Mouse (Mus musculus) neural tube, embryonic 11.5 days (tissue): ENCODE measurements at regions not wholly inside any gene's neighbourhood (a gene's known extent, or its start where the extent isn't known, plus 50 kb on each side); places are given as distances from the start of the nearest gene placed in this dataset.

Source experiments
- ATAC-seq: fragments of 200-750 bp; cut with Nextera tagmentation; 2 replicates; pipeline ENCODE4 v1.8.0; 2017; ENCODE audit warnings: moderate number of reproducible peaks, mild to moderate bottlenecking, moderate TSS enrichment, moderate library complexity; ENCODE audit not compliant: insufficient read depth, low FRiP score, low TSS enrichment
- DNase-seq: peaks from one replicate; pipeline ENCODE4 v3.0.0-alpha.2; 2015; ENCODE audit warnings: low spot score
- H3K27ac ChIP-seq: fragments of 300-500 bp; sonication (generic); 2 replicates; pipeline ENCODE4 v1.5.1; 2014; ENCODE audit warnings: low read depth, mild to moderate bottlenecking, low read length
- H3K27me3 ChIP-seq: fragments of 300-500 bp; sonication (generic); 2 replicates; pipeline ENCODE4 v1.6.1; 2014; ENCODE audit warnings: mild to moderate bottlenecking, low read length, mixed read lengths; ENCODE audit not compliant: control insufficient read depth, insufficient read depth
- H3K36me3 ChIP-seq: fragments of 300-500 bp; sonication (generic); 2 replicates; pipeline ENCODE4 v1.6.1; 2014; ENCODE audit warnings: mild to moderate bottlenecking, low read length, moderate library complexity, mixed read lengths; ENCODE audit not compliant: control insufficient read depth, insufficient read depth
- H3K4me1 ChIP-seq: fragments of 300-500 bp; sonication (generic); 2 replicates; pipeline ENCODE4 v1.6.1; 2014; ENCODE audit warnings: low read length, mixed read lengths; ENCODE audit not compliant: control insufficient read depth, insufficient read depth
- H3K4me2 ChIP-seq: fragments of 300-500 bp; sonication (generic); 2 replicates; pipeline ENCODE4 v1.6.1; 2014; ENCODE audit warnings: low read depth, mild to moderate bottlenecking, moderate library complexity
- H3K4me3 ChIP-seq: fragments of 300-500 bp; sonication (generic); 2 replicates; pipeline ENCODE4 v1.5.1; 2014; ENCODE audit warnings: low read depth, low read length
- H3K9ac ChIP-seq: fragments of 300-500 bp; sonication (generic); 2 replicates; pipeline ENCODE4 v1.6.1; 2014; ENCODE audit warnings: mild to moderate bottlenecking, low read length
- H3K9me3 ChIP-seq: fragments of 300-500 bp; sonication (generic); 2 replicates; pipeline ENCODE4 v1.6.1; 2016; ENCODE audit warnings: low read length; ENCODE audit not compliant: control insufficient read depth
- WGBS: fragments of 180-500 bp; shearing (Covaris S2); extraction: QIAGEN DNeasy Blood & Tissue Kit; methylation state at CpG from one replicate; pipeline ENCODE4 v1.1.7; 2014; 5-methylcytosine and 5-hydroxymethylcytosine counted together

- no peak for ATAC-seq
- H3K4me3 ChIP-seq, result no peak overlapping the region
- H3K27ac ChIP-seq, result no peak overlapping the region
- no peak overlapping the region for H3K4me2 ChIP-seq
- H3K36me3 ChIP-seq, result no peaks in the 10 kb centered on the region
- 0 out of 2 replicates have a peak, but pooled peaks cover 2% of the 10 kb centered on the region for H3K9me3 ChIP-seq
- H3K4me1 ChIP-seq, result no peaks in the 10 kb centered on the region
- no peaks in the 10 kb centered on the region for H3K27me3 ChIP-seq
- no peak for DNase-seq
- 91% methylated on average over 4 of the region's 4 CpGs for WGBS
- H3K9ac ChIP-seq, result no peak overlapping the region
These were observed 207.4 kb downstream of the Zfp326 start for GRCm38 (mm10) chr5:106083786-106084185.

GRCm38 (mm10) chr5:106082891-106083290, 206.5 kb downstream of the Zfp326 start:
- no peaks in the 10 kb centered on the region for H3K27me3 ChIP-seq
- no peak overlapping the region for H3K4me3 ChIP-seq
- ATAC-seq (no peak), DNase-seq (no peak)
- no peak overlapping the region for H3K4me2 ChIP-seq
- no peaks in the 10 kb centered on the region for H3K36me3 ChIP-seq
- H3K4me1 ChIP-seq, result no peaks in the 10 kb centered on the region
- no peak overlapping the region for H3K27ac ChIP-seq
- no peak overlapping the region for H3K9ac ChIP-seq
- H3K9me3 ChIP-seq, result 0 out of 2 replicates have a peak, but pooled peaks cover 2% of the 10 kb centered on the region
- 77% methylated on average over 7 of the region's 7 CpGs for WGBS

- Histone ChIP-seq H3K9me3 (no peaks in the 10 kb centered on the region), H3K36me3 (no peaks in the 10 kb centered on the region), H3K4me2 (no peak overlapping the region), H3K4me3 (no peak overlapping the region), H3K27me3 (no peaks in the 10 kb centered on the region), H3K4me1 (no peaks in the 10 kb centered on the region), H3K27ac (no peak overlapping the region), H3K9ac (no peak overlapping the region)
- ATAC-seq (no peak), DNase-seq (no peak)
- WGBS, result 85% methylated on average over 9 of the region's 9 CpGs
These were observed 190.8 kb downstream of the Zfp326 start for GRCm38 (mm10) chr5:106067124-106067551.

GRCm38 (mm10) chr5:106066706-106067105, 190.3 kb downstream of the Zfp326 start:
- H3K27ac ChIP-seq, result no peak overlapping the region
- H3K9me3 ChIP-seq, result no peaks in the 10 kb centered on the region
- no peak overlapping the region for H3K4me2 ChIP-seq
- no peak overlapping the region for H3K9ac ChIP-seq
- no peaks in the 10 kb centered on the region for H3K27me3 ChIP-seq
- H3K4me3 ChIP-seq, result no peak overlapping the region
- H3K4me1 ChIP-seq, result no peaks in the 10 kb centered on the region
- DNase-seq, result no peak
- no peak for ATAC-seq
- no peaks in the 10 kb centered on the region for H3K36me3 ChIP-seq

- no peak for DNase-seq
- Histone ChIP-seq H3K4me1 (no peaks in the 10 kb centered on the region), H3K9ac (no peak overlapping the region), H3K4me3 (no peak overlapping the region), H3K9me3 (no peaks in the 10 kb centered on the region), H3K27me3 (no peaks in the 10 kb centered on the region), H3K4me2 (no peak overlapping the region), H3K27ac (no peak overlapping the region), H3K36me3 (no peaks in the 10 kb centered on the region)
- WGBS, result 88% methylated on average over 7 of the region's 7 CpGs
- no peak for ATAC-seq
These were observed 188.0 kb downstream of the Zfp326 start for GRCm38 (mm10) chr5:106064366-106064765.

GRCm38 (mm10) chr5:106062926-106063325, 186.6 kb downstream of the Zfp326 start:
- no peak for ATAC-seq
- no peak overlapping the region for H3K27ac ChIP-seq
- WGBS, result 82% methylated on average over 6 of the region's 6 CpGs
- no peaks in the 10 kb centered on the region for H3K27me3 ChIP-seq
- DNase-seq, result no peak
- H3K4me1 ChIP-seq, result no peaks in the 10 kb centered on the region
- H3K9ac ChIP-seq, result no peak overlapping the region
- no peak overlapping the region for H3K4me3 ChIP-seq
- no peaks in the 10 kb centered on the region for H3K36me3 ChIP-seq
- H3K4me2 ChIP-seq, result no peak overlapping the region
- no peaks in the 10 kb centered on the region for H3K9me3 ChIP-seq

- no peak overlapping the region for H3K4me2 ChIP-seq
- DNase-seq (no peak), ATAC-seq (no peak)
- no peaks in the 10 kb centered on the region for H3K9me3 ChIP-seq
- no peaks in the 10 kb centered on the region for H3K4me1 ChIP-seq
- WGBS, result 34% methylated on average over 9 of the region's 9 CpGs
- H3K27me3 ChIP-seq, result no peaks in the 10 kb centered on the region
- no peaks in the 10 kb centered on the region for H3K36me3 ChIP-seq
- H3K27ac ChIP-seq, result no peak overlapping the region
- no peak overlapping the region for H3K9ac ChIP-seq
- no peak overlapping the region for H3K4me3 ChIP-seq
These were observed 180.3 kb downstream of the Zfp326 start for GRCm38 (mm10) chr5:106056631-106057030.

- Histone ChIP-seq H3K9me3 (no peaks in the 10 kb centered on the region), H3K27me3 (no peaks in the 10 kb centered on the region), H3K36me3 (no peaks in the 10 kb centered on the region), H3K27ac (no peak overlapping the region), H3K4me2 (no peak overlapping the region), H3K4me3 (no peak overlapping the region), H3K9ac (no peak overlapping the region), H3K4me1 (no peaks in the 10 kb centered on the region)
- ATAC-seq (no peak), DNase-seq (no peak)
- WGBS, result 66% methylated on average over 8 of the region's 8 CpGs
These were observed 178.9 kb downstream of the Zfp326 start for GRCm38 (mm10) chr5:106055221-106055620.

- ATAC-seq (no peak), DNase-seq (no peak)
- 91% methylated on average over 8 of the region's 8 CpGs for WGBS
- H3K9ac ChIP-seq, result no peak overlapping the region
- no peak overlapping the region for H3K27ac ChIP-seq
- no peaks in the 10 kb centered on the region for H3K4me1 ChIP-seq
- no peaks in the 10 kb centered on the region for H3K36me3 ChIP-seq
- no peak overlapping the region for H3K4me2 ChIP-seq
- no peaks in the 10 kb centered on the region for H3K9me3 ChIP-seq
- H3K27me3 ChIP-seq, result no peaks in the 10 kb centered on the region
- H3K4me3 ChIP-seq, result no peak overlapping the region
These were observed 174.7 kb downstream of the Zfp326 start for GRCm38 (mm10) chr5:106051026-106051425.
